ENCODE assay signal across 11 mouse cellular contexts in genomic region chr10:22059415-22059814, GRCm38 (mm10). TPM values are rescaled to one million over a fixed set of nuclear protein-coding genes. Genes with fewer than 3 reads are reported as not detected.
DNase-seq lines count a peak whose midpoint lies in the region; ATAC-seq and TF ChIP-seq lines count a peak whose summit lies in the region.
"Had no signal": no experiment of that assay in that cellular context is flagged by ENCODE, and none has a peak within 500 bp of the region (broad histone marks: within the 10 kb centered on the region; RNA-seq: fewer than 3 reads in every experiment).

No protein-coding gene starts in this region.

- no peak overlapping the region for H3K4me3 ChIP-seq in kidney, postnatal 0 days (replicated peaks; ENCODE audit: low read depth, low read length)
- peak overlapping the region; percentile 54; the same call in 1 of the 2 replicates for H3K4me3 ChIP-seq in forebrain, embryonic 15.5 days
- no peak overlapping the region for H3K4me3 ChIP-seq in intestine, postnatal 0 days (ENCODE audit: low read depth, low read length)
- H3K4me3 ChIP-seq in neural tube, embryonic 12.5 days = no peak overlapping the region

- ATAC-seq in kidney, postnatal 0 days (replicated peaks; ENCODE audit: low FRiP score, low read depth) = no peak
- ATAC-seq in forebrain, embryonic 15.5 days (replicated peaks) = no peak
- no peak for ATAC-seq in intestine, postnatal 0 days
- no peak for ATAC-seq in neural tube, embryonic 12.5 days (ENCODE audit: low FRiP score, low read depth)
- no peak for ATAC-seq in monocyte, adult 5-6 weeks (replicated peaks; ENCODE audit: insufficient number of reproducible peaks, low FRiP score, low TSS enrichment, poor library complexity, severe bottlenecking)

- peak overlapping the region; percentile 56 for H3K4me2 ChIP-seq in kidney, postnatal 0 days (ENCODE audit: low read length)
- peak overlapping the region; percentile 79 for H3K4me2 ChIP-seq in forebrain, embryonic 15.5 days (replicated peaks)
- H3K4me2 ChIP-seq in intestine, postnatal 0 days (replicated peaks; ENCODE audit: low read depth) = peak overlapping the region; percentile 82
- H3K4me2 ChIP-seq in neural tube, embryonic 12.5 days (replicated peaks) = peak overlapping the region; percentile 79

- WGBS in kidney, postnatal 0 days = 91% methylated on average over 2 of the region's 2 CpGs
- WGBS in forebrain, embryonic 15.5 days = 98% methylated on average over 2 of the region's 2 CpGs
- WGBS in intestine, postnatal 0 days = 93% methylated on average over 2 of the region's 2 CpGs
- 90% methylated on average over 2 of the region's 2 CpGs for WGBS in neural tube, embryonic 12.5 days

- no peaks in the 10 kb centered on the region for H3K27me3 ChIP-seq in kidney, postnatal 0 days (ENCODE audit: insufficient read depth, low read length)
- H3K27me3 ChIP-seq in forebrain, embryonic 15.5 days = no peaks in the 10 kb centered on the region
- H3K27me3 ChIP-seq in intestine, postnatal 0 days (replicated peaks; ENCODE audit: control insufficient read depth, insufficient read depth, low read length) = no peaks in the 10 kb centered on the region
- H3K27me3 ChIP-seq in neural tube, embryonic 12.5 days (replicated peaks) = no peaks in the 10 kb centered on the region

- no peak for TF ChIP-seq CTCF in kidney, postnatal 0 days (IDR thresholded peaks at IDR 0.05; ENCODE audit: low read depth)
- TF ChIP-seq CTCF in intestine, postnatal 0 days (IDR thresholded peaks at IDR 0.05; ENCODE audit: low read depth) = no peak

- 0 out of 2 replicates have a peak, but pooled peaks cover 4% of the 10 kb centered on the region for H3K4me1 ChIP-seq in kidney, postnatal 0 days (replicated peaks; ENCODE audit: insufficient read depth, low read length)
- H3K4me1 ChIP-seq in forebrain, embryonic 15.5 days = peaks cover 5% of the 10 kb centered on the region; the same call in 1 of the 2 replicates
- H3K4me1 ChIP-seq in intestine, postnatal 0 days (replicated peaks; ENCODE audit: control insufficient read depth, insufficient read depth, low read length) = no peaks in the 10 kb centered on the region
- peaks cover 4% of the 10 kb centered on the region; the same call in 1 of the 2 replicates for H3K4me1 ChIP-seq in neural tube, embryonic 12.5 days

- no peak overlapping the region for H3K27ac ChIP-seq in kidney, postnatal 0 days
- no peak overlapping the region for H3K27ac ChIP-seq in forebrain, embryonic 15.5 days (replicated peaks)
- no peak overlapping the region for H3K27ac ChIP-seq in intestine, postnatal 0 days (ENCODE audit: low read depth, low read length)
- H3K27ac ChIP-seq in neural tube, embryonic 12.5 days = no peak overlapping the region

- no peak for DNase-seq in kidney, postnatal 0 days (ENCODE audit: low spot score)
- no peak for DNase-seq in kidney, postnatal 36 days
- no peak for DNase-seq in urinary bladder, postnatal 14 days (ENCODE audit: low spot score)
- DNase-seq: thymus, adult 2 months had no signal

- H3K36me3 ChIP-seq in kidney, postnatal 0 days (ENCODE audit: insufficient read depth, low read length) = no peaks in the 10 kb centered on the region
- H3K36me3 ChIP-seq in forebrain, embryonic 15.5 days = no peaks in the 10 kb centered on the region
- no peaks in the 10 kb centered on the region for H3K36me3 ChIP-seq in intestine, postnatal 0 days (ENCODE audit: control insufficient read depth, insufficient read depth)
- no peaks in the 10 kb centered on the region for H3K36me3 ChIP-seq in neural tube, embryonic 12.5 days

- H3K9ac ChIP-seq in kidney, postnatal 0 days (ENCODE audit: low read depth, low read length) = no peak overlapping the region
- 0 out of 2 replicates have a peak overlapping the region, but pooled peaks have one; percentile 61 for H3K9ac ChIP-seq in forebrain, embryonic 15.5 days (replicated peaks)
- H3K9ac ChIP-seq in intestine, postnatal 0 days (ENCODE audit: low read depth, low read length) = no peak overlapping the region
- H3K9ac ChIP-seq in neural tube, embryonic 12.5 days = no peak overlapping the region

- no peaks in the 10 kb centered on the region for H3K9me3 ChIP-seq in kidney, postnatal 0 days (replicated peaks; ENCODE audit: low read length)
- H3K9me3 ChIP-seq in forebrain, embryonic 15.5 days = no peaks in the 10 kb centered on the region
- no peaks in the 10 kb centered on the region for H3K9me3 ChIP-seq in intestine, postnatal 0 days (ENCODE audit: control insufficient read depth)
- no peaks in the 10 kb centered on the region for H3K9me3 ChIP-seq in neural tube, embryonic 12.5 days

RNA-seq across cellular contexts. Expression of gene 4930444G20Rik, which starts 8.5 kb away (rescaled TPM):
- not detected in 2 replicates for polyA plus RNA-seq in kidney, postnatal 0 days (2015; fragmentation: Nextera tagmentation; extraction: Ambion mirVana)
- not detected in 2 replicates for polyA plus RNA-seq in forebrain, embryonic 15.5 days (2015; fragmentation: Nextera tagmentation; extraction: Ambion mirVana)
- not detected in 2 replicates for polyA plus RNA-seq in intestine, postnatal 0 days (2015; fragmentation: Nextera tagmentation; extraction: Ambion mirVana)
- not detected in 2 replicates for polyA plus RNA-seq in neural tube, embryonic 12.5 days (2016; fragmentation: Nextera tagmentation; extraction: Ambion mirVana)
- not detected in 3 replicates for total RNA-seq in monocyte, adult 5-6 weeks (2017)
- polyA plus RNA-seq: brain, embryonic 14.5 days; heart, postnatal 0 days; limb, embryonic 11.5 days; thymus, adult 2 months had no signal
